Mouse (Mus musculus) megakaryocyte, embryonic 14.5 days (primary cell): ENCODE data around the gene Lama1.

Experiments
- FLI1 ChIP-seq: IDR thresholded peaks from 2 replicates; pipeline ENCODE4 v1.6.1; 2012; ENCODE audit warnings: low read length, inconsistent platforms, mixed read lengths
- GATA1 ChIP-seq: IDR thresholded peaks from 3 replicates; pipeline ENCODE4 v1.6.1; 2012; ENCODE audit warnings: mixed read lengths, low read length, inconsistent platforms, borderline replicate concordance

DNA sequence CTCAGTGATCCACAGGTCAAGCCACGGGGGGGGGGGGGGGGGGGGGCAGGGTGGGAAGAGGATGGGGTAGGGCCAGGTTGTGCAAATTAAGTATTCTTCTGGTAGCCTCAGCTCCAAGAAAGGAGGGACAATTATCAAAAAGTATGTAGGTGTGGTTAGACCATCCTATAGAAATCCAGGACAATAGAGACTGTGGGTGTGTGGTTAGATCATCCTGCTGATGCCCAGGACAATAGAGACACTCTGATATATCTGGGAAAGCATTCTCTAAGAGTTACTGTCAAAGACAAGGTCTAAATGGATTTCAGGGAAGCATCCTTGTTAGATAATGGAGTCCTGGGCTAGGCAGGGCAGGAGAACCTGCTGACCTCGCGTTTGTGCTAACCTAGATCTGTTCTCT, 3.2 kb upstream of the Lama1 start:
- TF ChIP-seq FLI1 (no peak), GATA1 (no peak)
